Mouse (Mus musculus) kidney, adult 8-10 months (tissue): ENCODE measurements at regions not wholly inside any gene's neighbourhood (a gene's known extent, or its start where the extent isn't known, plus 50 kb on each side); places are given as distances from the start of the nearest gene placed in this dataset.

Experiments
- DNase-seq, 2 experiments: peaks; one replicate each; pipeline ENCODE4 v3.0.0; 2022

DNA sequence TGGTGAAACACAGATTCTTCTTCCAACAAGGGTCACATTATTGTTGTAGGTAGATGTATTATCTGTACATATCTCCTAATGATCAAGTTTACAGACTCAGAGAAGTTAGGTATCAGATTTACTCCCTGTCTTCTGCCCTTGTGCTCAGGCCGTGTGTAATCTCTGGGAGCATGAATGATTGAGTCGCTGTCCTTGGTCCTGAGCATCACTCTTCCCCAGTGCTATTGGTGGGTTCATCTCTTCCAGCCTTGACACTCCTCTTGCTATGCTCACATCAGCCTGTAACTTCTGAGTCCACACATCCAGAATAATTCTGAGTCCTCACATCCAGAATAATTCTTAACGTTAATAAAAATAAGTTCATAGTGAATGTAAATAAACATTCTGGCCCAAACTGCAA lies 295.6 kb downstream of the Basp1 start:
- peak in 1 of 2 experiments; percentile 13 for DNase-seq

- DNase-seq: no peak
Measured at GRCm38 (mm10) chr15:25102727-25103126, 310.8 kb downstream of the Basp1 start.

- DNase-seq: no peak
Measured at GRCm38 (mm10) chr15:25093758-25094157, 319.8 kb downstream of the Basp1 start.

- DNase-seq: no peak
Measured at GRCm38 (mm10) chr15:25069701-25070100, 343.9 kb downstream of the Basp1 start.

DNA sequence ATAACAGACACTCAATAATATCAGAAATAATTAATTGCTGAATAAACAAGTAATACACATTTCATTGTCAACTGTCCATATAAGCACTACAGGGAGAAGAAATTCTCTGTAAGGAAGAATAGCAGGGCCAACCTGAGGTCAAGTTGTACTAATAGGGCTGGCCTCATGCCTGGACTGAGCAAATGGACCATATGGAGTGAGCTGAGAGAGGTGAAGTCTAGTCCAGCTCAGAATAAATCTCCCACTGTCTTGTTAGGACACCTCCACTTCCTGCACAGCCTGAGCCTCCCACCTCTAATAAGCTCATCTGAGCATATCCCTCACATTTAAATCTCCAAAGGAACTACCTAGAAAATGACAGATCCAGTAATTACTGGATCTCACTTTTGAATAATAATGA lies 354.2 kb downstream of the Basp1 start:
- no peak for DNase-seq

DNA sequence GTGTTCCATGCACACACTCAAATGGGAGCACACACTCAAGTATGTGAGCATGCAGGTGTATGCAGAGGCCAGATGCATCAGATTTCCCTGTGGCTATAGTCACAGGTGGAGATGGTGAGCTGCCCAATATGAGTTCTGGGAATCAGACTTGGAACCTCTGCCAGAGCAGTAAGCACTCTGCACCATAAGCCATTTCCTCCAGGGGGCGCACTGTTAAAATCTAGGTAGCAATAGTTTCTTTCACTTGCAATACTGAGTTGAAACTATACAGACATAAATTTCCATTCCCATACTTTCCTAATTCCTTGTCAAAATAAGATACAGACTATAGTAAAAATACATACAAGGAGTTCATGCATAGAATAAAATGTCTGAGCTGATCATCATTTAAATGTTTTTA lies 365.7 kb downstream of the Basp1 start:
- peak in 1 of 2 experiments; percentile 47 for DNase-seq

DNA sequence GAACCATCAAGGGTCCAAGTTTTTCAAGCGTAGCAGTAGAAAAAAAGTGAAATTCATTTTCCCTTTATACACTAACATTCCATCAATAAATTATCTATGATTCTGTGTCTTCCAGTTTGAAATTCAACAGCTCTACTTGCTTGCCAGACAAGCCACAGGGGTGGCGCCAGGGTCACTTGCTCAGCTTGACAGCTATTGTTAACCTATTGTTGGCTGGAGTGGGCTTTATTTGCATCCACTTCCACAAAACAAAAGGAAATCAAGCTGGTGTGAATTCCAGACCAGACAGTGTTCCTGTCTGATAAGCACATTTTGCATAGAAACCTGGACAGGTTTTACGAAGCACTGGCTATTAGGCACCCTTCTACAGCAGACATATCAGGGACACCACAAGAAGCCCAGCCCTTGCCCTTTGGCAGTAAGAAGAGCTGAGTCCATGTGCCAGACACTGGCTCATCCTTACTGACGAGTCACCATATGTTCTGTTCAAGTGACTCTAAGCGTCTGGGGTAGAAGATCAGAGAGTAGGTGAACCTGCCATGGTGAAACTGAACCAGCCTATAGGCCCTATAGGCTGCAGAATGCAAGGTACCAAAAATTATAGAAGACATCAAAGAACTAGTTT lies 366.9 kb downstream of the Basp1 start:
- DNase-seq: no peak

DNA sequence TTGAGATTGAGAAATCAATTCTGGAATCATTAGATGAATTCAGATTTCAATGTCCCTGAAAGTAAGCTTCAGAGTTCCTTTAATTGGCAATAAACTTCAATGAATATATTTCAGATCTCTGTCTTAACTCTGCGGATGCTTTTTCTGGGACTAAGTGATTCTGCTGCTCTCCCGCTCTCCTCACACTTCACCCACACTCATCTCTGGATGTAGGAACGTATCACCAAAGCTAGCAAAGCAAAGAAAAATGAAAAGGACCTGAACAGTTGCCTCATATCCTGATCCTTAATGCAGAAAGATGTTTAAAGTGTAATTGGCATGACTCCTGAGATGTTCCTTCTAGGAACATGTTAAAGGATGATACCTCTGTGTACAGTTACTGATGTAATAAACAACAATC lies 377.3 kb downstream of the Basp1 start:
- no peak for DNase-seq

DNA sequence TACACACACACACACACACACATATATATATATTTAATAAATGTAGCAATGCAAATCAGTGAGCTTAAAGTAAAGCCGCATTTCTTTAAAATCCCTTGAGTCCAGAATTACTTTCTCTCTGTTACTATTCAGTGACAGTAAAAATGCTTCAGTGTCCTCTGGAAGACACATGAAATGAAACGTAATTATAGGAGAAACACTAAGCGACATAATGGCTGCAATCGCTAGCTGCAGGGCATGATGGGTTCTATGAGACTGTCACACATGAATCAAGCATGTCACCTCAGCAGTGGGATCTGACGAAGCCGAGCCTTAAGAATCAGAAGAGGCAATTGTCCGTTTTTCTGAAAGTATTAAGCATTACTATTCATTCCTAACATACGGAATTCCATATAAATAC lies 385.7 kb downstream of the Basp1 start:
- DNase-seq: no peak

GRCm38 (mm10) chr15:25026786-25027461 lies 386.6 kb downstream of the Basp1 start:
- no peak for DNase-seq

DNA sequence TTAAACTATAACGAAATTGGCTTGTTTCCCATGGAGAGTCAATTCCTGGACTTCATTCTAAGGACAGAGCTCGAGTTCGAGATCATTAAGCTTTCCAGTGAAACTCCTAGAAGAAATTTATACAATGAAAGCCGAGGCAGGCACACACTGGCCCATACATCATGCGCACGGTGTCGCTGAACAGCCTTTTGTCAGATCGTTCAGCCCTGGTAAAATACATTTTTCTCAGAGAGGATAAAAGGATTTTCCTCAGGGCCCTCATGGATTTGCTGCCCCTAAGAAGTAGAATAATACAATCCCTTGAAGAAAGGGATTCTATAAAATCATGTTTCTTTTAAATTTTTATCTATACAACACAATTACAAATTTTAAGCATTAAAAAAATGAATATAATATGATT lies 387.2 kb downstream of the Basp1 start:
- DNase-seq: no peak

DNA sequence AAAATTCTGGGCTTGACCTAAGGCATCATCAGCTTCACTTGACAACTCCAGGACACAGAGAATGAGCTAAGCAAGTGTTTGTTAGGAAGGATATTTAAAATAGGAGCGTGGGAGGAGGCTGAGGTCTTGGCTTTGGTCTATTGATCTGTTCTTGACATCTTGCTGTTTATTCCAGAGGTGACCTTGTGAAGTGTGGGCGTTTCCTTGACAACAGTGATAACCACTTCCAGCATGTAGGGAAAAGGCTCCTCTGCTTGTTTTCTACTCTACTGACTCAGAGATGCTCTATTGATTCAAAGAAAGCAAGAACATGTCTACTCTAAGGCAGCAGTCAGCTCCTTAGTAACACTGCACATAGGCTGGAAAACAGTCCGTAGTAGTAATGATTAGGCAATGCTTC lies 392.6 kb downstream of the Basp1 start:
- DNase-seq: no peak

GRCm38 (mm10) chr15:25019352-25019941 lies 394.1 kb downstream of the Basp1 start:
- no peak for DNase-seq

- no peak for DNase-seq
Measured at GRCm38 (mm10) chr15:25018937-25019336, 394.6 kb downstream of the Basp1 start.

DNA sequence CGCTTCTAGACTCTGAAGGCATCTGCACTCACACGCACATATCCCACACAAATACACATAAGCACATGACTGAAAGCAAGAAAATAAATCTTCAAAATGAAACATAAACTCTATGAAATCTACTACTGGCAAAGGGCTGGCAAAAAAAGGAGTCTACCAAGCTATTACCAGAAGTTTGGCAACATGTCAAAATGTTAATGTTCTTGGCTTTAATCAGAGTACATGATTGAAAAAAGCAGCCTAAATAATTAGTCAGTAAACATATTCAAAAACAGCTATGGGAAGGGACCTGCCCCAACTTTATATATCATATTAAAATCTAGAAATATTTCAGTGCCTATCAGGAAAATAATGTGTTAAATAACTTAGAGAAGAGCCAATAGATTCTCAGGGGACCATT lies 405.8 kb downstream of the Basp1 start:
- no peak for DNase-seq

DNA sequence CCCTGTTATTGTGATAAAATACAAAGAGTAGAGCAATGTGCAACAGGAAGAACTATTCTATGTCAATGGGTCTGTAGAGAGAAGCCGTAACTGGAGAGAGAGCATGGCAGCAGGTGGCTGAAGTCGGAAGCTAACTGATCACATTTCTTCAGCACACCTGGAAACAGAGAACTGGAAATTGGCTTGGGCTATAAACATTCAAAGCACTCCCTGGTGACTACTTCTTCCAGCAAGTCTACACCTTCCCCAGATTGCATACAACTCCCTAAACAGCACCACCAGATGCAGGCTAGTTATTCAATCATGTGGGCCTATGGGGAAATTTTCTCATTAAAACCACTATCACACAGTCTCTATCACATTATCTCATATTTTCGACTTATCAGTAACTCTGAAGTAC lies 413.4 kb downstream of the Basp1 start:
- no peak for DNase-seq

DNA sequence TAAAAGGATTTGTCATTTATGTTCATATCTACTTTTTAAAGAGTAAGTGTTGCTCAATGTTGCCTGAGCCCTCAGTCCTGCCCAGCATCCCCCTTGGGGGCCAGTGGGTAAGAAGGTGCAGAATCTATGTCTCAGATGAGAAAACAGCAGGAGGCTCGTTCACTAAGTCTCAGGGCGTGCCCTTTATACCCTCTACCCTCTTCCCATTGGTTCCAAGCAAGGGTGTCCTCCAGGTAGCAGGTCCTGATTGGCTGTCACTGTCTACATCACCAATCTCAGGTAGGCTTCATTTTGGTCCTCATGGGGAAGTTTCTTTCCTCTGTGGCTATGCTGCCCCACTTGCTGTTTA lies 420.3 kb downstream of the Basp1 start:
- no peak for DNase-seq

DNA sequence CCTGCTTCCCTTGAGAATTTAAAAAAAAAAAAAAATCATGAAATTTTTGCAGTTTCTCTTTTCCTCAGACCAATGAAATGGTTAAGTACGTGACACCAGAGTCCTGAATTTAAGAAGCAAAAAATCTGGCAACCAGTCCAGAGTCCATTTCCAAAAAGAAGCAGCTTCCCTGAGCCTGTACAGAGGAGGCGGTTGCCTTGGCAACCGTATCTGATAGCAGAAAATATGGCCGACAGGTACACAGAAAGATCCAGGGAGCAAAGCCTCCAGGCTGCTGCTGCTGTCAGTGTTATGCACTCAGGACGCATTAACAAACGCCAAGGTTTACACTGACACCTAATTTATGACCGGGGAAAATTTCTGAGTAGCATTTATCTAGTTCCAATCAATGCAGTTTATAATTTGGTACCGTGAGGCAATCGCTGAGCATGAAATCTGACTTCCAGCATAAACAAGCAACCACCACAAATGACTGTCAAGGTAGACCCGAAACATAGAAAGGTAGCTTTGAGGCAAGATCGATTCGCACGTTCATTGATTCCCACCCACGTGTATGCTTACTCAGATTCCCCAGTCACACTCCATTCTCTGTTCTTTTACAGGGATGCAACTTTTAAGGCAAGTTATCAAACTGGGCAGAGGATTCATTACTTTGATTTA lies 420.8 kb downstream of the Basp1 start:
- no peak for DNase-seq

GRCm38 (mm10) chr15:24990082-24990786 lies 423.3 kb downstream of the Basp1 start:
- DNase-seq: no peak

GRCm38 (mm10) chr15:24980841-24981240 lies 432.7 kb downstream of the Basp1 start:
- no peak for DNase-seq

DNA sequence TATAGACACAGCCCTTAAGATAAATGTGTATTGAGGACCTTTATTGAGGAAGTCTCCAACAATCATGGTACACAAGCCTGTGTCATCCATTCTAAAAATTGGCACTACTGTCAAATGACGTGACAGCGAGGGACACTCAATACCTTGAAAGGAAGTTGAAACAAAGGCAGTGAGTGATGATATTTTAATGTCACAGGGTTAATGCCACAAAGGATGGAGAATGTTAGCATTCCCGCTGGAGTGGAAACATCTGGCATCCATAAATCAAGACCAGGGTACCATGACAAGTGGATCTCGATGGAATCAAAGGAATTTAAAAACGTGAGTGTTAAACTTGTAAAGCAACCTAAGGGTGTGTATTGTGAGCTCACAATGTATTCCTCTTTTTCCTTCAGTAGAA lies 441.5 kb downstream of the Basp1 start:
- no peak for DNase-seq

GRCm38 (mm10) chr15:24969391-24969812 lies 444.2 kb downstream of the Basp1 start:
- DNase-seq: peak; percentile 5 to 10

DNA sequence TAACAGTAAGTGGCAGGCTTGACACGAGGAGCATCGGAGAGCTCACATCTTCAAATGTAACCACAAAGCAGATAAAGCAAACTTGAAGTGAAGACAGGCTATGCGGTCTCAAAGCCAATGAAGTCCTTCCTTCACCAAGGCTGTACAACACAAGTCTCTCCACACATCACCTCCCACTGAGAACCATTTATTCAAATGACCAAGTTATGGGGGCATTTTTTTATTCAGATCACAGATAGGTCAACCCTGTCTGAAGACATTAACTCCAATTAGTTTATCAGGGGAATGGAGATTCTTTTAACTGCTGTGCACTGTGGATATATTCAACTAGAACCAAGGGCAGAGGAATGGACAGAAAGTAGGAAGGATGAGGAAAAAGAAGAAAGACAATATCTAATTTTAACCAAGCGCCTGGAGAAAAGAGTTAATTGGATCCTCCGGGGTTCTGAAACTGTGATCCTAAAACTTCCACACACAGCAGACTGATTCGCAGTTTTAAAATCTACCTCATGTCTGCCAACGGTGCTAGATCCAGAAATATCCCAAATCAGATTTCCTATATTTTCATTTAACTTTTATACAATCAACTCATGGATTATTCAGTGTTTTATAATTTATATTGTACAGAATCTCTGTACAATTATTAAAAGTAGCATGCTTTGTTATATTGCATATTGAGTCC lies 444.8 kb downstream of the Basp1 start:
- no peak for DNase-seq
